Mouse (Mus musculus): ENCODE measurements at regions not wholly inside any gene's neighbourhood (a gene's known extent, or its start where the extent isn't known, plus 50 kb on each side); places are given as distances from the start of the nearest gene placed in this dataset.

GRCm38 (mm10) chr4:99348674-99349073, 53.0 kb downstream of the Gm12689 start:
- DNase-seq = no peak

GRCm38 (mm10) chr4:99353122-99353774, 57.5 kb downstream of the Gm12689 start:
- no peak for DNase-seq

- DNase-seq = no peak
Observed at GRCm38 (mm10) chr4:99354241-99354640, 58.5 kb downstream of the Gm12689 start.

- DNase-seq = no peak
Observed at GRCm38 (mm10) chr4:99354835-99355234, 59.1 kb downstream of the Gm12689 start.

GRCm38 (mm10) chr4:99368036-99368435, 72.3 kb downstream of the Gm12689 start:
- no peak for DNase-seq

GRCm38 (mm10) chr4:99371162-99371561, 75.5 kb downstream of the Gm12689 start:
- DNase-seq = no peak

- DNase-seq = no peak
Observed at GRCm38 (mm10) chr4:99376171-99376570, 80.5 kb downstream of the Gm12689 start.

GRCm38 (mm10) chr4:99376911-99377310, 81.2 kb downstream of the Gm12689 start:
- no peak for DNase-seq

GRCm38 (mm10) chr4:99379983-99380382, 84.3 kb downstream of the Gm12689 start:
- peak in 1 of 2 experiments; percentile 12 for DNase-seq

GRCm38 (mm10) chr4:99385381-99385780, 89.7 kb downstream of the Gm12689 start:
- no peak for DNase-seq

GRCm38 (mm10) chr4:99389428-99389827, 93.7 kb downstream of the Gm12689 start:
- DNase-seq = no peak

GRCm38 (mm10) chr4:99392986-99393385, 97.3 kb downstream of the Gm12689 start:
- DNase-seq = no peak

GRCm38 (mm10) chr4:99394244-99394643, 98.5 kb downstream of the Gm12689 start:
- DNase-seq = no peak

GRCm38 (mm10) chr4:99407466-99407865, 111.8 kb downstream of the Gm12689 start:
- DNase-seq = no peak

GRCm38 (mm10) chr4:99423449-99423848, 127.7 kb downstream of the Gm12689 start:
- no peak for DNase-seq

GRCm38 (mm10) chr4:99445077-99445754, 149.5 kb downstream of the Gm12689 start:
- DNase-seq = peak; percentile 27 to 47

GRCm38 (mm10) chr4:99445755-99446128, 150.0 kb downstream of the Gm12689 start:
- DNase-seq = no peak

GRCm38 (mm10) chr4:99458984-99459383, 163.3 kb downstream of the Gm12689 start:
- DNase-seq = no peak

GRCm38 (mm10) chr4:99459436-99459835, 163.7 kb downstream of the Gm12689 start:
- peak; percentile 72 to 80 for DNase-seq

GRCm38 (mm10) chr4:99465493-99465892, 169.8 kb downstream of the Gm12689 start:
- no peak for DNase-seq

- DNase-seq = no peak
Observed at GRCm38 (mm10) chr4:99475701-99476218, 180.1 kb downstream of the Gm12689 start.

- DNase-seq = no peak
Observed at GRCm38 (mm10) chr4:99484271-99484670, 171.8 kb upstream of the Foxd3 start.

- DNase-seq = no peak
Observed at GRCm38 (mm10) chr4:99491536-99492514, 164.3 kb upstream of the Foxd3 start.
